Mouse (Mus musculus): Measurements from ENCODE around the gene Ecd.
"Not testable (repeated sequence)": the region's sequence is repeated elsewhere in the genome, so short reads cannot be mapped to it uniquely, and the experiment has no call there.

- not testable (repeated sequence) for TF ChIP-seq POLR2AphosphoS2 (IDR thresholded peaks at IDR 0.05; ENCODE audit: insufficient read length, low read depth); E2F4 (IDR thresholded peaks at IDR 0.05; ENCODE audit: insufficient read depth); POLR2A (IDR thresholded peaks at IDR 0.05; ENCODE audit: insufficient read length, low read depth); TCF3 (IDR thresholded peaks at IDR 0.05; ENCODE audit: insufficient read length, low read depth); MAX (IDR thresholded peaks at IDR 0.05; ENCODE audit: low read depth); REST (IDR thresholded peaks at IDR 0.05; ENCODE audit: insufficient read depth, insufficient read length); SRF (IDR thresholded peaks at IDR 0.05; ENCODE audit: control insufficient read depth, insufficient read length, low read depth); TCF12 (IDR thresholded peaks at IDR 0.05; ENCODE audit: insufficient read depth, poor library complexity, severe bottlenecking); CEBPB (IDR thresholded peaks at IDR 0.05; ENCODE audit: insufficient read depth, poor library complexity, severe bottlenecking); MYOG (IDR thresholded peaks at IDR 0.05; ENCODE audit: control insufficient read depth in 1 of 3, insufficient read depth in 1 of 3, insufficient read length in 2 of 3, low read depth in 2 of 3)
Observed at GRCm38 (mm10) chr14:20305085-20305484, 42.8 kb downstream of the Ecd start.
